Mouse (Mus musculus): Measurements from ENCODE around the gene Moxd1.

Gene Moxd1

GRCm38 (mm10) chr10:24223449-24224143 lies at the start of gene Moxd1:
TSS of gene Moxd1 (plus strand) at chr10:24223517.
- DNase-seq (ENCODE audit: low read depth) = peak; percentile 7

- DNase-seq (ENCODE audit: low read depth) = no peak
Observed at GRCm38 (mm10) chr10:24190392-24190791, 32.9 kb upstream of the Moxd1 start.

GRCm38 (mm10) chr10:24191977-24192376 lies 31.3 kb upstream of the Moxd1 start:
- DNase-seq (ENCODE audit: low read depth) = no peak

GRCm38 (mm10) chr10:24199303-24199702 lies 24.0 kb upstream of the Moxd1 start:
- no peak for DNase-seq (ENCODE audit: low read depth)

GRCm38 (mm10) chr10:24200099-24200498 lies 23.2 kb upstream of the Moxd1 start:
- DNase-seq (ENCODE audit: low read depth) = no peak

- DNase-seq (ENCODE audit: low read depth) = no peak
Observed at GRCm38 (mm10) chr10:24210075-24210474, 13.2 kb upstream of the Moxd1 start.

- no peak for DNase-seq (ENCODE audit: low read depth)
Observed at GRCm38 (mm10) chr10:24213297-24213696, 10.0 kb upstream of the Moxd1 start.

GRCm38 (mm10) chr10:24217558-24218268 lies 5.6 kb upstream of the Moxd1 start:
- no peak for DNase-seq (ENCODE audit: low read depth)

GRCm38 (mm10) chr10:24220931-24221330 lies 2.4 kb upstream of the Moxd1 start:
- no peak for DNase-seq (ENCODE audit: low read depth)

GRCm38 (mm10) chr10:24222911-24223310 lies 406 bp upstream of the Moxd1 start:
- no peak for DNase-seq (ENCODE audit: low read depth)

- DNase-seq (ENCODE audit: low read depth) = no peak
Observed at GRCm38 (mm10) chr10:24224591-24224990, 1.3 kb downstream of the Moxd1 start.

- DNase-seq (ENCODE audit: low read depth) = no peak
Observed at GRCm38 (mm10) chr10:24228318-24229183, 5.2 kb downstream of the Moxd1 start.

GRCm38 (mm10) chr10:24232281-24232680 lies 9.0 kb downstream of the Moxd1 start:
- DNase-seq (ENCODE audit: low read depth) = no peak

- DNase-seq (ENCODE audit: low read depth) = no peak
Observed at GRCm38 (mm10) chr10:24235426-24236283, 12.3 kb downstream of the Moxd1 start.

- DNase-seq (ENCODE audit: low read depth) = no peak
Observed at GRCm38 (mm10) chr10:24246815-24247214, 23.5 kb downstream of the Moxd1 start.

- no peak for DNase-seq (ENCODE audit: low read depth)
Observed at GRCm38 (mm10) chr10:24248116-24248515, 24.8 kb downstream of the Moxd1 start.

GRCm38 (mm10) chr10:24251631-24252030 lies 28.3 kb downstream of the Moxd1 start:
- DNase-seq (ENCODE audit: low read depth) = no peak

- DNase-seq (ENCODE audit: low read depth) = no peak
Observed at GRCm38 (mm10) chr10:24258150-24258549, 34.8 kb downstream of the Moxd1 start.

- no peak for DNase-seq (ENCODE audit: low read depth)
Observed at GRCm38 (mm10) chr10:24258885-24259284, 35.6 kb downstream of the Moxd1 start.

- DNase-seq (ENCODE audit: low read depth) = no peak
Observed at GRCm38 (mm10) chr10:24259794-24260590, 36.7 kb downstream of the Moxd1 start.

- no peak for DNase-seq (ENCODE audit: low read depth)
Observed at GRCm38 (mm10) chr10:24267520-24267919, 44.2 kb downstream of the Moxd1 start.
